Mouse (Mus musculus) hindbrain, embryonic 14.5 days (tissue): ENCODE results near the gene Fam208b. TPM values are rescaled to one million over a fixed set of nuclear protein-coding genes. Genes with fewer than 3 reads are reported as not detected.

ENCODE experiments used
- ATAC-seq: fragments of 200-750 bp; cut with Nextera tagmentation; 2 replicates; pipeline ENCODE4 v1.8.0; 2017; ENCODE audit warnings: moderate number of reproducible peaks, mild to moderate bottlenecking, moderate TSS enrichment, moderate library complexity; ENCODE audit not compliant: low FRiP score
- DNase-seq: peaks from one replicate; pipeline ENCODE4 v3.0.0-alpha.2; 2015; ENCODE audit warnings: low spot score
- H3K27ac ChIP-seq: fragments of 300-500 bp; sonication (generic); 2 replicates; pipeline ENCODE4 v1.5.1; 2014; ENCODE audit warnings: mild to moderate bottlenecking, moderate library complexity
- H3K27me3 ChIP-seq: fragments of 300-500 bp; sonication (generic); 2 replicates; pipeline ENCODE4 v1.6.1; 2014; ENCODE audit warnings: mild to moderate bottlenecking, low read length, mixed read lengths; ENCODE audit not compliant: control insufficient read depth, insufficient read depth
- H3K36me3 ChIP-seq: fragments of 300-500 bp; sonication (generic); replicated peaks from 2 replicates; pipeline ENCODE4 v1.6.1; 2014; ENCODE audit not compliant: control insufficient read depth, insufficient read depth
- H3K4me1 ChIP-seq: fragments of 300-500 bp; sonication (generic); replicated peaks from 2 replicates; pipeline ENCODE4 v1.6.1; 2014; ENCODE audit warnings: antibody characterized with exemption, low read length, mixed read lengths; ENCODE audit not compliant: control insufficient read depth, insufficient read depth
- H3K4me2 ChIP-seq: fragments of 300-500 bp; sonication (generic); replicated peaks from 2 replicates; pipeline ENCODE4 v1.6.1; 2014; ENCODE audit warnings: mild to moderate bottlenecking, moderate library complexity
- H3K4me3 ChIP-seq: fragments of 300-500 bp; sonication (generic); replicated peaks from 2 replicates; pipeline ENCODE4 v1.5.1; 2014; ENCODE audit warnings: mild to moderate bottlenecking, low read length
- H3K9ac ChIP-seq: fragments of 300-500 bp; sonication (generic); 2 replicates; pipeline ENCODE4 v1.6.1; 2014
- H3K9me3 ChIP-seq: fragments of 300-500 bp; sonication (generic); 2 replicates; pipeline ENCODE4 v1.6.1; 2016; ENCODE audit warnings: low read length; ENCODE audit not compliant: control insufficient read depth
- WGBS: fragments of 180-500 bp; shearing (Covaris S2); extraction: QIAGEN DNeasy Blood & Tissue Kit; methylation state at CpG from one replicate; pipeline ENCODE4 v1.1.7; 2014; 5-methylcytosine and 5-hydroxymethylcytosine counted together
- polyA plus RNA-seq: library from polyadenylated mRNA; unstranded; fragments of >200 nt; fragmentation: Nextera tagmentation; extraction: Ambion mirVana; gene quantifications from 2 replicates; pipeline ENCODE4 v1.2.1, GENCODE M21; 2014

Fam208b gene
- polyA plus RNA-seq, 1 experiment from 2014 or later: 22.0 TPM

GRCm38 (mm10) chr13:3636797-3637196, 25.9 kb upstream of the Fam208b start:
- ATAC-seq: no peak

GRCm38 (mm10) chr13:3635076-3635475, 24.2 kb upstream of the Fam208b start:
- Histone ChIP-seq H3K27me3 (peaks cover 8% of the 10 kb centered on the region; the same call in 1 of the 2 replicates), H3K4me2 (no peak overlapping the region), H3K9me3 (no peaks in the 10 kb centered on the region), H3K9ac (no peak overlapping the region), H3K27ac (no peak overlapping the region), H3K4me3 (no peak overlapping the region; the same call in 1 of the 2 replicates), H3K36me3 (no peaks in the 10 kb centered on the region), H3K4me1 (no peaks in the 10 kb centered on the region)
- ATAC-seq (no peak), DNase-seq (no peak)
- 96% methylated on average over 3 of the region's 3 CpGs for WGBS

More at GRCm38 (mm10) chr13:3636797-3637196, 25.9 kb upstream of the Fam208b start:
- Histone ChIP-seq H3K36me3 (no peaks in the 10 kb centered on the region), H3K9ac (no peak overlapping the region), H3K27me3 (peaks cover 8% of the 10 kb centered on the region; the same call in 1 of the 2 replicates), H3K4me1 (no peaks in the 10 kb centered on the region), H3K27ac (no peak overlapping the region), H3K9me3 (no peaks in the 10 kb centered on the region), H3K4me3 (no peak overlapping the region), H3K4me2 (no peak overlapping the region)
- 73% methylated on average over 11 of the region's 11 CpGs for WGBS
- DNase-seq: no peak

GRCm38 (mm10) chr13:3633895-3634811, 23.2 kb upstream of the Fam208b start, which contains the start of gene Asb13:
Asb13 (plus strand) TSS chr13:3634032.
- peak; percentile 93 for ATAC-seq
- Histone ChIP-seq H3K9ac (peak within 1 kb of the TSS; percentile 83), H3K4me2 (peak within 1 kb of the TSS; percentile 60), H3K9me3 (no peaks in the 10 kb centered on the region), H3K27ac (peak within 1 kb of the TSS; percentile 49; the same call in 1 of the 2 replicates), H3K4me3 (peak within 1 kb of the TSS; percentile 75), H3K4me1 (no peaks in the 10 kb centered on the region), H3K27me3 (peaks cover 8% of the 10 kb centered on the region; the same call in 1 of the 2 replicates), H3K36me3 (no peaks in the 10 kb centered on the region)
- under 1% methylated on average over 47 of the region's 47 CpGs for WGBS
- DNase-seq: peak; percentile 67

- H3K9ac ChIP-seq: no peak overlapping the region
- no peak overlapping the region for H3K4me3 ChIP-seq
- peaks cover 8% of the 10 kb centered on the region; the same call in 1 of the 2 replicates for H3K27me3 ChIP-seq
- H3K4me2 ChIP-seq: peak overlapping the region; percentile 60
- no peak overlapping the region for H3K27ac ChIP-seq
- DNase-seq (no peak), ATAC-seq (no peak)
- H3K4me1 ChIP-seq: no peaks in the 10 kb centered on the region
- no peaks in the 10 kb centered on the region for H3K9me3 ChIP-seq
- H3K36me3 ChIP-seq: no peaks in the 10 kb centered on the region
- WGBS: 46% methylated on average over 6 of the region's 6 CpGs
Measured at GRCm38 (mm10) chr13:3633131-3633530, 22.2 kb upstream of the Fam208b start.

GRCm38 (mm10) chr13:3632551-3632950, 21.6 kb upstream of the Fam208b start:
- Histone ChIP-seq H3K36me3 (no peaks in the 10 kb centered on the region), H3K9me3 (no peaks in the 10 kb centered on the region), H3K27ac (no peak overlapping the region), H3K4me1 (no peaks in the 10 kb centered on the region), H3K27me3 (peaks cover 8% of the 10 kb centered on the region; the same call in 1 of the 2 replicates), H3K4me3 (no peak overlapping the region), H3K9ac (no peak overlapping the region), H3K4me2 (no peak overlapping the region)
- DNase-seq (no peak), ATAC-seq (no peak)
- WGBS: 85% methylated on average over 9 of the region's 9 CpGs

- Histone ChIP-seq H3K27ac (no peak overlapping the region), H3K4me3 (no peak overlapping the region), H3K9ac (no peak overlapping the region), H3K4me1 (no peaks in the 10 kb centered on the region), H3K9me3 (no peaks in the 10 kb centered on the region), H3K36me3 (no peaks in the 10 kb centered on the region), H3K27me3 (peaks cover 8% of the 10 kb centered on the region; the same call in 1 of the 2 replicates), H3K4me2 (no peak overlapping the region)
- 36% methylated on average over 3 of the region's 3 CpGs for WGBS
- ATAC-seq: no peak
- no peak for DNase-seq
Measured at GRCm38 (mm10) chr13:3628102-3628501, 17.2 kb upstream of the Fam208b start.

- Histone ChIP-seq H3K27me3 (no peaks in the 10 kb centered on the region), H3K4me2 (no peak overlapping the region), H3K36me3 (no peaks in the 10 kb centered on the region), H3K27ac (no peak overlapping the region), H3K9me3 (no peaks in the 10 kb centered on the region), H3K4me3 (no peak overlapping the region), H3K4me1 (no peaks in the 10 kb centered on the region), H3K9ac (no peak overlapping the region)
- DNase-seq (no peak), ATAC-seq (no peak)
- 55% methylated on average over 3 of the region's 3 CpGs for WGBS
Measured at GRCm38 (mm10) chr13:3627139-3627538, 16.2 kb upstream of the Fam208b start.

GRCm38 (mm10) chr13:3610118-3610794, 652 bp downstream of the Fam208b start:
- WGBS: under 1% methylated on average over 35 of the region's 50 CpGs
- peak overlapping the region; percentile 80 for H3K27ac ChIP-seq
- no peaks in the 10 kb centered on the region for H3K36me3 ChIP-seq
- peaks cover 6% of the 10 kb centered on the region; the same call in 1 of the 2 replicates for H3K27me3 ChIP-seq
- peak; percentile 42 for ATAC-seq
- peak overlapping the region; percentile 63 for H3K4me2 ChIP-seq
- no peaks in the 10 kb centered on the region for H3K9me3 ChIP-seq
- peaks cover 4% of the 10 kb centered on the region; the same call in 1 of the 2 replicates for H3K4me1 ChIP-seq
- DNase-seq: peak; percentile 26
- peak overlapping the region; percentile 84 for H3K9ac ChIP-seq
- H3K4me3 ChIP-seq: peak overlapping the region; percentile 94

- DNase-seq (no peak), ATAC-seq (no peak)
- peak overlapping the region; percentile 84 for H3K9ac ChIP-seq
- no peak overlapping the region for H3K27ac ChIP-seq
- H3K9me3 ChIP-seq: no peaks in the 10 kb centered on the region
- WGBS: 27% methylated on average over 8 of the region's 8 CpGs
- no peaks in the 10 kb centered on the region for H3K36me3 ChIP-seq
- peak overlapping the region; percentile 94 for H3K4me3 ChIP-seq
- peaks cover 4% of the 10 kb centered on the region; the same call in 1 of the 2 replicates for H3K4me1 ChIP-seq
- H3K27me3 ChIP-seq: peaks cover 6% of the 10 kb centered on the region; the same call in 1 of the 2 replicates
- peak overlapping the region; percentile 63 for H3K4me2 ChIP-seq
Measured at GRCm38 (mm10) chr13:3609780-3610117, 1.2 kb downstream of the Fam208b start.
